ENCODE assay signal across 7 mouse cellular contexts in the genomic region with DNA sequence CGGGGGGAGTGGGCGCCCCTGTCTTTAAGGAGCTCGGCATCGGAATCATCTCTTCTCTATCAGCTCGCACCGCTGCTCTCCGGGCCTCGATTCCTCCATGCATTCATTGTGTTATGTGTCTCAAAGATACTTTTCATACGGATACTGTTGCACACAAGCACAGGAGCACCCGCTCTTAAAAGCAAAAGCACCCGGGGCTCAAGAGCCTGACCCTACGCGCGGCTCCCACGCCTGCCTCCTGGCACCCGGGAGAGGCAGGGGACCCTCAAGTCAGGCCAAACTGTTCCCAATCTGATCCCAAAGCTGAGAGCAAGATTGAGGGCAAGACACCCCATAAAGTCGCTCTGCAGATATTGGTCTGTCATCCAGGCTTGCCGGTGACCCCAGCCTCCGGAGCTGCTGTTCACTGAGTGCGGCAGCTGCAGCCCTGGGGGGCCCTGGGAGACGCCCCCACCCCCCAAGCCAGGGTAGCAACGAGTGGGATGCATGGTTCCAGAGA. TPM values are rescaled to one million over a fixed set of nuclear protein-coding genes. Genes with fewer than 3 reads are reported as not detected.
DNase-seq lines count a peak whose midpoint lies in the region; ATAC-seq lines count a peak whose summit lies in the region.

No protein-coding gene starts in this region.

- H3K36me3 ChIP-seq in embryonic facial prominence, embryonic 12.5 days: no peaks in the 10 kb centered on the region
- H3K36me3 ChIP-seq in hindbrain, embryonic 12.5 days: no peaks in the 10 kb centered on the region
- H3K36me3 ChIP-seq in limb, embryonic 11.5 days (ENCODE audit: control insufficient read depth, insufficient read depth, low read length): no peaks in the 10 kb centered on the region
- H3K36me3 ChIP-seq in neural tube, embryonic 11.5 days (ENCODE audit: control insufficient read depth, insufficient read depth, low read length): no peaks in the 10 kb centered on the region

- peak overlapping the region; percentile 96 for H3K27ac ChIP-seq in embryonic facial prominence, embryonic 12.5 days
- H3K27ac ChIP-seq in hindbrain, embryonic 12.5 days: peak overlapping the region; percentile 93
- H3K27ac ChIP-seq in limb, embryonic 11.5 days (replicated peaks; ENCODE audit: low read depth, low read length): peak overlapping the region; percentile 80
- peak overlapping the region; percentile 91 for H3K27ac ChIP-seq in neural tube, embryonic 11.5 days (ENCODE audit: low read depth, low read length)

- H3K4me2 ChIP-seq in embryonic facial prominence, embryonic 12.5 days (replicated peaks): peak overlapping the region; percentile 88
- peak overlapping the region; percentile 91 for H3K4me2 ChIP-seq in hindbrain, embryonic 12.5 days (replicated peaks)
- H3K4me2 ChIP-seq in limb, embryonic 11.5 days (ENCODE audit: low read depth, severe bottlenecking): peak overlapping the region; percentile 83
- H3K4me2 ChIP-seq in neural tube, embryonic 11.5 days (ENCODE audit: low read depth): peak overlapping the region; percentile 94

- no peaks in the 10 kb centered on the region for H3K27me3 ChIP-seq in embryonic facial prominence, embryonic 12.5 days
- H3K27me3 ChIP-seq in hindbrain, embryonic 12.5 days: peaks cover 2% of the 10 kb centered on the region; the same call in 1 of the 2 replicates
- no peaks in the 10 kb centered on the region for H3K27me3 ChIP-seq in limb, embryonic 11.5 days (ENCODE audit: control insufficient read depth, insufficient read depth, low read length)
- H3K27me3 ChIP-seq in neural tube, embryonic 11.5 days (ENCODE audit: control insufficient read depth, insufficient read depth, low read length): no peaks in the 10 kb centered on the region

- WGBS in embryonic facial prominence, embryonic 12.5 days: 1% methylated on average over 22 of the region's 22 CpGs
- WGBS in hindbrain, embryonic 12.5 days: under 1% methylated on average over 22 of the region's 22 CpGs
- WGBS in limb, embryonic 11.5 days: 2% methylated on average over 22 of the region's 22 CpGs
- WGBS in neural tube, embryonic 11.5 days: 1% methylated on average over 22 of the region's 22 CpGs

- H3K9me3 ChIP-seq in embryonic facial prominence, embryonic 12.5 days: no peaks in the 10 kb centered on the region
- no peaks in the 10 kb centered on the region for H3K9me3 ChIP-seq in hindbrain, embryonic 12.5 days (replicated peaks)
- H3K9me3 ChIP-seq in limb, embryonic 11.5 days (ENCODE audit: control insufficient read depth, low read length): no peaks in the 10 kb centered on the region
- H3K9me3 ChIP-seq in neural tube, embryonic 11.5 days (ENCODE audit: control insufficient read depth, low read length): no peaks in the 10 kb centered on the region

- H3K4me1 ChIP-seq in embryonic facial prominence, embryonic 12.5 days: peaks cover 18% of the 10 kb centered on the region
- H3K4me1 ChIP-seq in hindbrain, embryonic 12.5 days: peaks cover 39% of the 10 kb centered on the region
- H3K4me1 ChIP-seq in limb, embryonic 11.5 days (ENCODE audit: control insufficient read depth, insufficient read depth, low read length): peaks cover 8% of the 10 kb centered on the region
- H3K4me1 ChIP-seq in neural tube, embryonic 11.5 days (ENCODE audit: control insufficient read depth, insufficient read depth, low read length): peaks cover 16% of the 10 kb centered on the region

- peak; percentile 8 to 17 for DNase-seq in right cerebral cortex, adult 2 months (ENCODE audit: low spot score in 2 of 2)
- DNase-seq in right cerebral cortex, postnatal 36 days (ENCODE audit: low spot score in 2 of 2): no peak
- no peak for DNase-seq in limb, embryonic 11.5 days (ENCODE audit: low spot score)
- no peak for DNase-seq in neural tube, embryonic 11.5 days (ENCODE audit: low spot score)
- DNase-seq in urinary bladder, postnatal 14 days (ENCODE audit: low spot score): no peak

- no peak for ATAC-seq in embryonic facial prominence, embryonic 12.5 days (ENCODE audit: insufficient number of reproducible peaks, insufficient read depth, low FRiP score, low TSS enrichment)
- no peak; the same call in 1 of the 2 replicates for ATAC-seq in hindbrain, embryonic 12.5 days (ENCODE audit: low FRiP score)
- ATAC-seq in limb, embryonic 11.5 days (ENCODE audit: insufficient number of reproducible peaks, low FRiP score, low TSS enrichment, low read depth): no peak
- ATAC-seq in neural tube, embryonic 11.5 days (ENCODE audit: insufficient read depth, low FRiP score, low TSS enrichment): 0 out of 2 replicates have a peak, but pooled peaks have one; percentile 1

- peak overlapping the region; percentile 85 for H3K4me3 ChIP-seq in embryonic facial prominence, embryonic 12.5 days
- peak overlapping the region; percentile 75 for H3K4me3 ChIP-seq in hindbrain, embryonic 12.5 days
- H3K4me3 ChIP-seq in limb, embryonic 11.5 days (ENCODE audit: low read depth, low read length): peak overlapping the region; percentile 36
- peak overlapping the region; percentile 36 for H3K4me3 ChIP-seq in neural tube, embryonic 11.5 days (ENCODE audit: low read depth, low read length)

- H3K9ac ChIP-seq in embryonic facial prominence, embryonic 12.5 days: peak overlapping the region; percentile 86
- peak overlapping the region; percentile 55 for H3K9ac ChIP-seq in hindbrain, embryonic 12.5 days
- peak overlapping the region; percentile 68 for H3K9ac ChIP-seq in limb, embryonic 11.5 days (ENCODE audit: low read length)
- peak overlapping the region; percentile 77 for H3K9ac ChIP-seq in neural tube, embryonic 11.5 days (ENCODE audit: low read length)

RNA-seq across cellular contexts. Expression of gene Stx16, which starts 1.0 kb away (rescaled TPM):
- 12.9 and 13.4 TPM in 2 replicates for polyA plus RNA-seq in embryonic facial prominence, embryonic 12.5 days (2016; fragmentation: Nextera tagmentation; extraction: Ambion mirVana)
- 12.8 and 13.5 TPM in 2 replicates for polyA plus RNA-seq in hindbrain, embryonic 12.5 days (2016; fragmentation: Nextera tagmentation; extraction: Ambion mirVana)
- polyA plus RNA-seq in limb, embryonic 11.5 days (2014; fragmentation: Nextera tagmentation; extraction: Ambion mirVana): 9.0 and 10.1 TPM in 2 replicates
- polyA plus RNA-seq in neural tube, embryonic 11.5 days (2014; fragmentation: Nextera tagmentation; extraction: Ambion mirVana): 8.4 and 9.8 TPM in 2 replicates

RNA-seq across cellular contexts. Expression of gene Npepl1, which starts 35.0 kb away (rescaled TPM):
- polyA plus RNA-seq in embryonic facial prominence, embryonic 12.5 days (2016; fragmentation: Nextera tagmentation; extraction: Ambion mirVana): 51.3 and 52.4 TPM in 2 replicates
- polyA plus RNA-seq in hindbrain, embryonic 12.5 days (2016; fragmentation: Nextera tagmentation; extraction: Ambion mirVana): 27.0 and 29.0 TPM in 2 replicates
- polyA plus RNA-seq in limb, embryonic 11.5 days (2014; fragmentation: Nextera tagmentation; extraction: Ambion mirVana): 34.5 and 40.2 TPM in 2 replicates
- polyA plus RNA-seq in neural tube, embryonic 11.5 days (2014; fragmentation: Nextera tagmentation; extraction: Ambion mirVana): 43.2 and 44.1 TPM in 2 replicates

Comparison
In these comparisons a context has a peak if more than half of its experiments do, and no peak if none do; other contexts are left out.
1. DNase-seq: peak in right cerebral cortex, adult 2 months (2 of 2); none in right cerebral cortex, postnatal 36 days (0 of 2), limb, embryonic 11.5 days (single experiment), neural tube, embryonic 11.5 days (single experiment) and urinary bladder, postnatal 14 days (single experiment).
2. Peak in every context shown above with its lines, with median percentiles within 50 percentile points of each other: H3K27ac ChIP-seq, H3K4me2 ChIP-seq, H3K4me3 ChIP-seq and H3K9ac ChIP-seq.